Mouse (Mus musculus) hindbrain, embryonic 16.5 days (tissue): ENCODE measurements around the gene Pdzph1. TPM values are rescaled to one million over a fixed set of nuclear protein-coding genes. Genes with fewer than 3 reads are reported as not detected.

Source experiments
- ATAC-seq: fragments of 200-750 bp; cut with Nextera tagmentation; 2 replicates; pipeline ENCODE4 v1.8.0; 2017; ENCODE audit warnings: moderate TSS enrichment, moderate library complexity
- H3K27ac ChIP-seq: fragments of 300-500 bp; sonication (generic); 2 replicates; pipeline ENCODE4 v1.5.1; 2014; ENCODE audit warnings: low read depth, mild to moderate bottlenecking, control low read depth, low read length, moderate library complexity
- H3K27me3 ChIP-seq: fragments of 300-500 bp; sonication (generic); replicated peaks from 2 replicates; pipeline ENCODE4 v1.6.1; 2014; ENCODE audit warnings: low read length; ENCODE audit not compliant: control insufficient read depth, insufficient read depth
- H3K36me3 ChIP-seq: fragments of 300-500 bp; sonication (generic); 2 replicates; pipeline ENCODE4 v1.6.1; 2014; ENCODE audit warnings: mild to moderate bottlenecking, low read length, moderate library complexity, mixed read lengths; ENCODE audit not compliant: control insufficient read depth, insufficient read depth
- H3K4me1 ChIP-seq: fragments of 300-500 bp; sonication (generic); 2 replicates; pipeline ENCODE4 v1.6.1; 2014; ENCODE audit warnings: low read depth, low read length; ENCODE audit not compliant: control insufficient read depth, insufficient read depth
- H3K4me2 ChIP-seq: fragments of 300-500 bp; sonication (generic); 2 replicates; pipeline ENCODE4 v1.6.1; 2014; ENCODE audit warnings: mild to moderate bottlenecking, low read length, control low read depth, moderate library complexity
- H3K4me3 ChIP-seq: fragments of 300-500 bp; sonication (generic); 2 replicates; pipeline ENCODE4 v1.5.1; 2014; ENCODE audit warnings: mild to moderate bottlenecking, low read length, control low read depth, moderate library complexity
- H3K9ac ChIP-seq: fragments of 300-500 bp; sonication (generic); 2 replicates; pipeline ENCODE4 v1.6.1; 2014; ENCODE audit warnings: low read depth, mild to moderate bottlenecking, control low read depth, low read length, moderate library complexity
- H3K9me3 ChIP-seq: fragments of 300-500 bp; sonication (generic); 2 replicates; pipeline ENCODE4 v1.6.1; 2014; ENCODE audit warnings: mild to moderate bottlenecking, low read length, moderate library complexity; ENCODE audit not compliant: control insufficient read depth
- WGBS: fragments of 180-500 bp; shearing (Covaris S2); extraction: QIAGEN DNeasy Blood & Tissue Kit; methylation state at CpG from one replicate; pipeline ENCODE4 v1.1.7; 2014; 5-methylcytosine and 5-hydroxymethylcytosine counted together
- polyA plus RNA-seq: library from polyadenylated mRNA; unstranded; fragments of >200 nt; fragmentation: Nextera tagmentation; extraction: Ambion mirVana; gene quantifications from 2 replicates; pipeline ENCODE4 v1.2.1, GENCODE M21; 2015

Gene Pdzph1
- polyA plus RNA-seq, 1 experiment from 2014 or later: 2.4 TPM

- ATAC-seq: no peak
- 64% methylated on average over 13 of the region's 13 CpGs for WGBS
These were observed 20.6 kb upstream of the Pdzph1 start for GRCm38 (mm10) chr17:59011546-59012307.

GRCm38 (mm10) chr17:58973237-58973636 lies 17.9 kb downstream of the Pdzph1 start:
- Histone ChIP-seq H3K4me3 (no peak overlapping the region), H3K4me1 (no peaks in the 10 kb centered on the region), H3K36me3 (no peaks in the 10 kb centered on the region), H3K4me2 (no peak overlapping the region), H3K9me3 (no peaks in the 10 kb centered on the region), H3K27me3 (no peaks in the 10 kb centered on the region), H3K9ac (no peak overlapping the region), H3K27ac (no peak overlapping the region)
- WGBS: 30% methylated on average over 5 of the region's 5 CpGs
- ATAC-seq: no peak

More at GRCm38 (mm10) chr17:59011546-59012307, 20.6 kb upstream of the Pdzph1 start:
- H3K27me3 ChIP-seq: no peaks in the 10 kb centered on the region
- H3K9me3 ChIP-seq: no peaks in the 10 kb centered on the region
- no peak overlapping the region for H3K4me3 ChIP-seq
- no peak overlapping the region for H3K4me2 ChIP-seq
- peaks cover 3% of the 10 kb centered on the region for H3K4me1 ChIP-seq
- H3K9ac ChIP-seq: no peak overlapping the region
- H3K36me3 ChIP-seq: no peaks in the 10 kb centered on the region
- no peak overlapping the region for H3K27ac ChIP-seq

GRCm38 (mm10) chr17:58959905-58960304 lies 31.3 kb downstream of the Pdzph1 start:
- no peaks in the 10 kb centered on the region for H3K36me3 ChIP-seq
- H3K9ac ChIP-seq: no peak overlapping the region
- H3K4me2 ChIP-seq: no peak overlapping the region
- H3K27ac ChIP-seq: no peak overlapping the region
- no peaks in the 10 kb centered on the region for H3K27me3 ChIP-seq
- ATAC-seq: no peak
- WGBS: 36% methylated on average over 3 of the region's 3 CpGs
- H3K4me3 ChIP-seq: no peak overlapping the region
- H3K4me1 ChIP-seq: no peaks in the 10 kb centered on the region
- H3K9me3 ChIP-seq: no peaks in the 10 kb centered on the region

GRCm38 (mm10) chr17:58957055-58957454 lies 34.1 kb downstream of the Pdzph1 start:
- WGBS: 65% methylated on average over 1 of the region's 1 CpGs
- Histone ChIP-seq H3K9me3 (no peaks in the 10 kb centered on the region), H3K4me1 (no peaks in the 10 kb centered on the region), H3K4me2 (no peak overlapping the region), H3K4me3 (no peak overlapping the region), H3K9ac (no peak overlapping the region), H3K27ac (no peak overlapping the region), H3K27me3 (no peaks in the 10 kb centered on the region), H3K36me3 (no peaks in the 10 kb centered on the region)
- no peak for ATAC-seq

- no peaks in the 10 kb centered on the region for H3K36me3 ChIP-seq
- H3K9ac ChIP-seq: no peak overlapping the region
- 71% methylated on average over 10 of the region's 10 CpGs for WGBS
- no peak overlapping the region for H3K4me3 ChIP-seq
- no peaks in the 10 kb centered on the region for H3K9me3 ChIP-seq
- no peak overlapping the region for H3K4me2 ChIP-seq
- H3K27me3 ChIP-seq: no peaks in the 10 kb centered on the region
- H3K4me1 ChIP-seq: no peaks in the 10 kb centered on the region
- no peak overlapping the region for H3K27ac ChIP-seq
- no peak for ATAC-seq
These were observed 48.0 kb downstream of the Pdzph1 start for GRCm38 (mm10) chr17:58943015-58943822.

GRCm38 (mm10) chr17:58938598-58938997 lies 52.6 kb downstream of the Pdzph1 start:
- ATAC-seq: no peak

GRCm38 (mm10) chr17:58937533-58937932 lies 53.6 kb downstream of the Pdzph1 start:
- Histone ChIP-seq H3K4me3 (no peak overlapping the region), H3K9me3 (no peaks in the 10 kb centered on the region), H3K27me3 (no peaks in the 10 kb centered on the region), H3K4me2 (no peak overlapping the region), H3K36me3 (no peaks in the 10 kb centered on the region), H3K4me1 (no peaks in the 10 kb centered on the region; the same call in 1 of the 2 replicates), H3K9ac (no peak overlapping the region), H3K27ac (no peak overlapping the region)
- no peak for ATAC-seq
- WGBS: 39% methylated on average over 4 of the region's 4 CpGs

More at GRCm38 (mm10) chr17:58938598-58938997, 52.6 kb downstream of the Pdzph1 start:
- Histone ChIP-seq H3K4me3 (no peak overlapping the region), H3K27me3 (no peaks in the 10 kb centered on the region), H3K9me3 (no peaks in the 10 kb centered on the region), H3K4me1 (no peaks in the 10 kb centered on the region; the same call in 1 of the 2 replicates), H3K27ac (no peak overlapping the region), H3K36me3 (no peaks in the 10 kb centered on the region), H3K9ac (no peak overlapping the region), H3K4me2 (no peak overlapping the region)
- 89% methylated on average over 1 of the region's 1 CpGs for WGBS

GRCm38 (mm10) chr17:58932983-58933280 lies 58.2 kb downstream of the Pdzph1 start:
- no peak overlapping the region for H3K4me2 ChIP-seq
- no peak overlapping the region for H3K27ac ChIP-seq
- no peaks in the 10 kb centered on the region for H3K36me3 ChIP-seq

GRCm38 (mm10) chr17:58932279-58932982 lies 58.7 kb downstream of the Pdzph1 start:
- H3K4me1 ChIP-seq: no peaks in the 10 kb centered on the region
- no peaks in the 10 kb centered on the region for H3K36me3 ChIP-seq
- H3K4me3 ChIP-seq: no peak overlapping the region
- H3K27ac ChIP-seq: no peak overlapping the region
- H3K9ac ChIP-seq: no peak overlapping the region
- no peak overlapping the region for H3K4me2 ChIP-seq
- 10% methylated on average over 2 of the region's 2 CpGs for WGBS
- 0 out of 2 replicates have a peak, but pooled peaks have one; percentile 34 for ATAC-seq
- no peaks in the 10 kb centered on the region for H3K27me3 ChIP-seq
- H3K9me3 ChIP-seq: no peaks in the 10 kb centered on the region

More at GRCm38 (mm10) chr17:58932983-58933280, 58.2 kb downstream of the Pdzph1 start:
- Histone ChIP-seq H3K9me3 (no peaks in the 10 kb centered on the region), H3K9ac (no peak overlapping the region), H3K27me3 (no peaks in the 10 kb centered on the region), H3K4me1 (no peaks in the 10 kb centered on the region; the same call in 1 of the 2 replicates), H3K4me3 (no peak overlapping the region)
- 23% methylated on average over 1 of the region's 1 CpGs for WGBS
- ATAC-seq: 0 out of 2 replicates have a peak, but pooled peaks have one; percentile 14
